Mouse (Mus musculus): ENCODE data around the gene Tcf7l2. TPM values are rescaled to one million over a fixed set of nuclear protein-coding genes. Genes with fewer than 3 reads are reported as not detected.

The Tcf7l2 gene
- 10.9 and 17.5 TPM in 2 replicates for polyA plus RNA-seq (2012)

GRCm38 (mm10) chr19:55741439-55741928 lies at the start of gene Tcf7l2:
Gene Tcf7l2 (plus strand): TSS chr19:55741820.
- TF ChIP-seq GATA1 (IDR thresholded peaks at IDR 0.05; ENCODE audit: low read length) = no peak

- no peak for TF ChIP-seq GATA1 (IDR thresholded peaks at IDR 0.05; ENCODE audit: low read length)
Measured at GRCm38 (mm10) chr19:55694651-55695050, 47.0 kb upstream of the Tcf7l2 start.

- no peak for TF ChIP-seq GATA1 (IDR thresholded peaks at IDR 0.05; ENCODE audit: low read length)
Measured at GRCm38 (mm10) chr19:55695418-55695817, 46.2 kb upstream of the Tcf7l2 start.

GRCm38 (mm10) chr19:55698892-55699291 lies 42.7 kb upstream of the Tcf7l2 start:
- TF ChIP-seq GATA1 (IDR thresholded peaks at IDR 0.05; ENCODE audit: low read length) = no peak

- TF ChIP-seq GATA1 (IDR thresholded peaks at IDR 0.05; ENCODE audit: low read length) = no peak
Measured at GRCm38 (mm10) chr19:55700214-55700568, 41.4 kb upstream of the Tcf7l2 start.

GRCm38 (mm10) chr19:55700569-55701282 lies 40.9 kb upstream of the Tcf7l2 start:
- TF ChIP-seq GATA1 (IDR thresholded peaks at IDR 0.05; ENCODE audit: low read length) = no peak

- no peak for TF ChIP-seq GATA1 (IDR thresholded peaks at IDR 0.05; ENCODE audit: low read length)
Measured at GRCm38 (mm10) chr19:55701283-55701633, 40.4 kb upstream of the Tcf7l2 start.

- no peak for TF ChIP-seq GATA1 (IDR thresholded peaks at IDR 0.05; ENCODE audit: low read length)
Measured at GRCm38 (mm10) chr19:55702081-55702480, 39.5 kb upstream of the Tcf7l2 start.

GRCm38 (mm10) chr19:55702716-55703115 lies 38.9 kb upstream of the Tcf7l2 start:
- TF ChIP-seq GATA1 (IDR thresholded peaks at IDR 0.05; ENCODE audit: low read length) = no peak

GRCm38 (mm10) chr19:55704071-55704470 lies 37.5 kb upstream of the Tcf7l2 start:
- no peak for TF ChIP-seq GATA1 (IDR thresholded peaks at IDR 0.05; ENCODE audit: low read length)

- TF ChIP-seq GATA1 (IDR thresholded peaks at IDR 0.05; ENCODE audit: low read length) = no peak
Measured at GRCm38 (mm10) chr19:55706300-55706699, 35.3 kb upstream of the Tcf7l2 start.

GRCm38 (mm10) chr19:55706806-55707205 lies 34.8 kb upstream of the Tcf7l2 start:
- TF ChIP-seq GATA1 (IDR thresholded peaks at IDR 0.05; ENCODE audit: low read length) = no peak

GRCm38 (mm10) chr19:55708031-55708554 lies 33.5 kb upstream of the Tcf7l2 start:
- no peak for TF ChIP-seq GATA1 (IDR thresholded peaks at IDR 0.05; ENCODE audit: low read length)

GRCm38 (mm10) chr19:55710841-55711240 lies 30.8 kb upstream of the Tcf7l2 start:
- TF ChIP-seq GATA1 (IDR thresholded peaks at IDR 0.05; ENCODE audit: low read length) = no peak

- no peak for TF ChIP-seq GATA1 (IDR thresholded peaks at IDR 0.05; ENCODE audit: low read length)
Measured at GRCm38 (mm10) chr19:55711701-55712100, 29.9 kb upstream of the Tcf7l2 start.

- no peak for TF ChIP-seq GATA1 (IDR thresholded peaks at IDR 0.05; ENCODE audit: low read length)
Measured at GRCm38 (mm10) chr19:55712678-55713077, 28.9 kb upstream of the Tcf7l2 start.

GRCm38 (mm10) chr19:55714015-55714414 lies 27.6 kb upstream of the Tcf7l2 start:
- TF ChIP-seq GATA1 (IDR thresholded peaks at IDR 0.05; ENCODE audit: low read length) = no peak

Data from G1E-ER4 (cell line).